Mouse (Mus musculus) retina, postnatal 1 day (tissue): ENCODE measurements around the gene Brd2.

Experiments used
- DNase-seq: peaks from one replicate; pipeline ENCODE4 v3.0.0-alpha.2; 2012

Brd2 gene

DNA sequence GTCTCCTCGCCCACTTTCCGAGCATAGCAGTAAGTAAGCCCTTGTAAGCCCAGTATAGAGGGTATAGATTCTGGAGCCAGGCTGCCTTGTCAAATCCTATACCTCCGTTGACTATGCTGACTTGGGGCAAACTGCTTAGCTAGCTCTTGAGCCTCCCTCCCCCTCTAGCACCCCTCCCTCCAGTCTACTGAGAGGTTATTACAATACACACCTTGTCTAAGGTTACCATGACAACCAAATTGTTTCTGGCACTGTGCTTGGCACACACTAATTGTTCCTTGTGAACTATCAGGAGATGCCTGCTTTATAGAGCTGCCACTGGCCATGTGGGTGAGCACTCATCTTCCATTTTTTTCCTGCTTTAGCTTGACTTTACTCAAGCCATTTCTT, 12.6 kb downstream of the Brd2 start:
- peak; percentile 45 for DNase-seq

DNA sequence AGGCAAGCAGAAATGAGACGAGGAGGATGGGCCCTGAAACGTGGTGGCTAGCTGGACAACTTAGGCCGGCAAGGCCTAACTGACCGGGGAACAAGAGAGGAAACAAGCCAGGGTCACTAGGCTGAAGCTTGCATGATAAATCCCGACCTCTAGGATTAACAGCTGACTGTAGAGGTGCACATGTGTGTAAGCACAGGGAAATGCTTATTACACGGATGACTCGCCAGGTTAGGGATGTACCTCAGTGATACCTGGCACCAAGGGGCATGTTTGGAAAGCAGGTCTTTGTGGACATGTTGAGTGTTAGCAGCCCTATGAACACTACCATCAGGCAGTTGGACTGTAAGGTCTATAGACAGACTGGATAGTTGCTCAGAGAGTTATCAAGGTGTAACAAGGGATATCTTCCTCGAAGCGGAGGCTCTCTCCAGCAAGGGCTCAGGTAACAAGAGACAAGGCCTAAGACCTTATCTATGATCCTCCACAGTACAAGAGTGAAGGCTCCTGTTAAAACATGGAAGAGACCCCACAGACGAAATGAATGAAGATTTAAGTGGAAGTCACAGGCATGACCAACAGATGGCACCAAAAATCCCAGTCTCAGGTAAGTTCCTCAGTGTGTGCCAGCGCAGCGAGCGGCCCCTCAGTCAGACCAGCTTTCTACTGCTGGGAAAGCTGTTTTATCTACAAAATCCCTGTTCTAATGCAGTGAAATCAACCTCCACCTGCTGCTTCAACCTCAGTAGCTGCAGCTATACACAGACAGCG, 13.2 kb downstream of the Brd2 start:
- DNase-seq = no peak

DNA sequence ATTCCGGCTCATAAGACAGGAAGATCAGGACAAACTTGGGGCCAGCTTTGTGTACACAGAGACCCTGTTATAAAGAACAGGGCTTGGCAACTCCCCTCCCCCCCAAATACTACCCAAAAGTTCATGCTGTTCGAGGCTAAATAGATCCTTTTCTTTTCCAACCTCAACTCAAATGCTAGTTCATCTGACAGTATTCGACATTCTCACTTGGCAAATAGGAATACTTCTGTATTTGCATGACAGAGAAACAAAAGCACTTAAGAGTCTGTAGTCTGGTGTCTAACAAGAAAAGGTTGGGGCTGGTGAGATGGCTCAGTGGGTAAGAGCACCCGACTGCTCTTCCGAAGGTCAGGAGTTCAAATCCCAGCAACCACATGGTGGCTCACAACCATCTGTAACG, 14.0 kb downstream of the Brd2 start:
- DNase-seq = no peak

DNA sequence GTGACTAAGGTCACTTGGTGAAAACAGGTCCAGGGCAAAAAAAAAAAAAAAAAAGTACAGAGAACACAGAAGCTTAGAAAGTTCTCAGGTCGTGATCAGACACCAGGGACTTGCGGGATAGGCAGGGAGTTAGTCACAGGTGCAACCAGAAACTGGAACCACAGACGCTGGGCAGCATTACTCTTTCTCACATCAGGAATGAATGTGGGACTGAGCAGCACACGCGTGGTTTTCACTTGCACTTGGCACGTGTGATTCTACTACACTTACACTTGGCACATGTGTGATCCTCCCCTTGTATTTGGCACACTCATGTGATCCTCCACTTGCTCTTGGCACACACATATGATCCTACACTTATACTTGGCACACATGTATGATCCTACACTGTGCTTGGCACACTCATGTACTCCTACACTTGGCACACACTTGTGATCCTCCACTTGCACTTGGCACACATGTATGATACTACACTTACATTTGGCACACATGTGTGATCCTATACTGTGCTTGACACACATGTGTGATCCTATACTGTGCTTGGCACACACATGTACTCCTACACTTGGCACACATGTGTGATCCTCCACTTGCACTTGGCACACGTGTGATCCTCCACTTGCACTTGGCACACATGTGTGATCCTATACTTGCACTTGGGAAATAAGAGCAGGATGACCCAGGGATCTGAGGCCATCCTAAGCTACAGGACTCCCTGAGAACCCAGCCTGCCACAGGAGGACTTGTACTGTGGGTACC, 15.1 kb downstream of the Brd2 start:
- DNase-seq = no peak

DNA sequence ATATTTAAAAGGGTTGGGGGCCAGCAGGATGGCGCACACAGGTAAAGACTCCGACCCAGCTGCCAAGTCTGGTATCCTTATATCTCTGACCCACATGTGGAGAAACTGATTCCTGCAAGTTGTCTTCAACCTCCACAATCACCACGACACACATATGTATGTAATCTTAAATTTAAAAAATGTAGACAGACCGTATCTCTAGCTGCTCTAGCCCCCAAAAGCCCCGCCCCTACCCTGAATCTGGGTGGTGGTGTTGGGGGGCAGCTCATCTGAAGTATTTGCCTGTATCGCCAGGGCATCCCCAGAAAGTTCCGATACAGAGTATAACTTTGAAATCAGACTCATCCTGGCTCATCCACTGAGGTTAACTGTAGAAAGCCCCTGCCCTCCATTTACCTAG, 15.9 kb downstream of the Brd2 start:
- DNase-seq = no peak

DNA sequence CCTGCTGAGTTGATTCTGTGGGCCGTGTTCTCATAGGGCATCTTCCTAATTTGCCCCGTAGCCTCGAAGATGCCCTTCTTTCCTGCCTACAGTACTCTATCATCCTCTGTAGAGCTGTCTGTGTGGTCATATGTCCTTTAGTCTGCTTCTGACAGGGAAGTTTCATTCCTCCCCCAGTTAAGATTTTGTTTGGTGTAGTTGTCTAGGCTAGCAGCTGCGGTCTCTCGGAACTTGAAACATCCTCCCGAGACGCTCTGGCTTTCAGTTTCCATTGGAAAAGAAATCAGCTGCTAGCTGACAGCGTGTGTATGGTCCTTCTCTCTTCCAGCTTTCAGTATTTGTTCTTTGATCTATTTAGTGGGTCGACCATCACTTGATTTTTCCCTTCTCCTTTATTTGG, 17.6 kb downstream of the Brd2 start:
- DNase-seq = no peak

DNA sequence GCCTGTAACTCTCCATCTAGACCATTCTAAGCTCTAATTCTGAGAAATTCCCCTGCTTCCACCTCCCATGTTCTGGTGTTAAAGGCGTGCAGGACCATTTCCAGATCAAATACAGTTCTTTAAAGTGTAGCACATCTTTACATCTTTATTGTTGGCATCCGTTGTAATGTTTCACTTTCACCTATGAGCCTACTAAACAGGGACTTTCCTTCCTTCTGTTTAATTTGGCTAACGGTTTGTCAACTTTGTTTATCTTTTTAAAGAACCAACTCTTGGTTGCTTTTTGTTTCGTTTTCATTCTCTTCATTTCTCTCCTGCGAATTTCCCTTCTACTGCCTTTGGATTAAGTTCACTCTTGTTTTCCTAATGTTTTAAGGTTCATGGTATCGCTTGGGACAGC, 19.6 kb downstream of the Brd2 start:
- DNase-seq = no peak

DNA sequence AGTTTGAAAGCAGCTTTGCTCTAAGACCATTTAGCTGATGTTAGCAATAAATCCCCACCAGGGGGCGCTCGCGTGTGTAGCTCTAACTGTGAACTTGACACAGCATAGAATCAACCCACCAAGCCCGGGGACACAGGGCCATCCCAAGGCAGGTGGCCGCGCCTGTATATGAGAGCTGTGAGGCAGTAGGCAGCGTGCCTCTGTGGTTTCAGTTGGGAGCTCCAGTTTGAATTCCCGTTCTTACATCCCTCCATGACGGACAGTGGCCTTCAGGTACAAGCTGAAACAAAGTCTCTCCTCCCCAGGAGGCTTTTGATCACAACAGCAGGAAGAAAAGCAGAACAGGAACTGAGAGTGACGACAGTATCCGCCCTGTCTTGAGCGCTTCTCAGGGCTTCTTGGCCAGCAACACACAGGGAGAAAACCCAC, 20.8 kb downstream of the Brd2 start:
- DNase-seq = peak; percentile 95

DNA sequence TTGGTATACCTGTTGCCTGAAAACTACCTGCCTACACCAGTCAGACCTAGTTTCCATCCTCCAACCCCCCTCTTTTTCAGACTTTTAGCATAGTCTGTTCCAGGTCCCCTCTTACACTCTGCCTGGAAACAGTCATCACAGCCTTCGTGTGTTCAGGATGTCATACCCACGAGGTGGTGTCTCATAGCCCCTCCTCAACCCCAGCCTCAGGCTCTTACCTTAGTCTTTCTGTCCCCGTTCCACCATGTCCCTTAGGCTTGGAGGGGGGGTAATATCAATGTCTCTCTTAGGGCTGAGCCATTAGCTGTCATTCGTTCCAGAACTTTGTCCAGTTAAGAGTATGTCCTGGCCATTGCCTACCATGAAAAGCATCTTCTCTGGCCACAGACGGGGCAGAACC, 21.2 kb downstream of the Brd2 start:
- DNase-seq = no peak

DNA sequence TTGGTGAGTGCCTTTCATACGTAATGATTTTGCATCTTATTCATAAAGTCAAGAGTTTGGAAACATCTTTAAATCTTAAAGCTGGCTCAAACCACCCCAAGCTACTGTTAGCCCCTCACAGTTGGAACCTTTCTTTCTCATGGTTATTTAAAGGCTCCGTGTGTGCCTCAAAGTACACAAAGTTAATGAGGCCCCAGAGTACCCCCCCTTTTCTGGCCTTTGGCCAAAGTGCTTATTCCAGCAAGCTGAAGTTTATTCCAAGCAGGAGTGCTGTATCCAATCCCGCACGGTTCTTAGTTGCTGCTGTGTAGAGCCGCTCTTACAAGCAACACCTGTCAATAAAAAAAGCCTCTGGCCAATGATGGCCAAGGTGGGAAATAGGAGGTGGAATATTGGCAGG, 22.9 kb downstream of the Brd2 start:
- DNase-seq = no peak

DNA sequence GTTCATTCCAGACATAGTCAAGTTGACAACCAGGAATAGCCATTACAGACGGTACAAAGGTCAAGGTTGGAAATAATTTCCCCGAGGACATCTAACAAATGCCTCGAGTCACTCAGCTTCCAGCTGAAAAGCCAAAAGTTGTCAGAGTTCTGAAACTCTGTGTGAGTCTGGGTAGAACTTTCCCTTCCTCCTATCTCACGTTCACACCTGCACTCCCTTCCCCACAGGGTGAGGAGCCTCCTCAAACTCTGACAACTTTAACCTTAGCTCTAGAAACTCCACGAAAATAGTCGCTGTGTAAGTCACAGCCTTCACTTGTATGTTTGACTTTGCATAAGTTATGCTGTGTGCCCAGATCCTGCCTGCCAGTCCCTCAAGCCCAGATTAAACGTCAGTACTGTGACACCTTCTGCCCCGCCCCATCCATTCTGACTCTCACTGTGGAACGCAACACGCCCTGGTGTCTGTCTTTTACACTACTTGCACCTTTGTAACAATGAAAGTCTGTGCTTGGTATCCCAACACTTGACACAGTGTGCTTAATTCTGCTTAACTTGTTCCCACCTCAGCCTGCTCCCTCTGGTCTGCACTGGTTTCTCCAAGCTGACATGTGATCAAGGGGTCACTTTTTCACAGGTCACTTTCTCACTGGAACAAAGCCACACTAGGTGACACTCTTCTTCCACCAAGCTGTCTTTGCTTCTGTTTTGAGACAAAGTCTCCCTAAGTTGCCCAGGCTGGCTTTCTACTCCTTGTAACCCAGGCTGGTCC, 23.5 kb downstream of the Brd2 start:
- DNase-seq = no peak

DNA sequence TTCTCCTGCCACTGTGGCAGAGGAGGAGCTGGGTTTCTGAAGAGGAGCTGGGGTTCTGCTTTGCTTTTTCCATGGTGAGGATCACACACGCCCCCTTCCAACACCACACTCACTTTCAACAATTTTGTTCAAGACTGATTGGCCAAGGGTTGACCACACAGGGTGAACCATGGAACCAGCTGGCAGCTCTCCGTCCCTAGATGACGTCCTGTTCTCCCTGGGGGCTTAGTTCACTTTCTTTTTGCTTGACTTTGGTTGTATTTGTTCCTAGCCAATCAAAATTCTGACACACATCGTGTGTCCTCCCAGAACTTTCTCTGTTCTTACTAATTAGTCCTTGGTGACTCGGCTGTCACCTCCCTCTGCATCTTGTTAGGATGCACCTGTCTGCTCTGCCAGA, 25.2 kb downstream of the Brd2 start:
- no peak for DNase-seq

DNA sequence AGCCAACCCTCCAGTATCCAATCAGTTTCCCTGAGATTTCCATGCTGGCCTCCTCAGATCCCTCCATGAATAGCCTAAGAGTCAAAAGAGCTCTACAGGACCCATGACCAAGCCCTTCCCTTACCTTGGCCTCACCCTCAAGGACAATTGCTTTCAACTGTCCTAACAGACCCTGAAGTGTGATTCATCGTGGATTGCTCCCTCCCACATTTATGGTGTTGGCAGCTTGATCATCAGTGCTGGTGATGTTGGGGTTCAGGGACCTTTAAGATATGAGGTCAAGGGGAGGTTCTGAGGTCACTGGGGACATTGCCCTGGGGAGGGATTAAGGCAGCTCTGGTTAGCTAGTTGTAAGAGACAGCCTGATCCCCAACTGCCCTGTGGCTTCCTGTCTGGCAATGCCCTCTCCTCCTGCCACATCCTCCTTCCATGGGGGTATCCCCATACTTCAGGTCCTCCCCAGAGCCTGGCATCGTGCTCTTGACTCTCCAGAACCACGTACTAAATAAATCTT, 25.9 kb downstream of the Brd2 start:
- no peak for DNase-seq

DNA sequence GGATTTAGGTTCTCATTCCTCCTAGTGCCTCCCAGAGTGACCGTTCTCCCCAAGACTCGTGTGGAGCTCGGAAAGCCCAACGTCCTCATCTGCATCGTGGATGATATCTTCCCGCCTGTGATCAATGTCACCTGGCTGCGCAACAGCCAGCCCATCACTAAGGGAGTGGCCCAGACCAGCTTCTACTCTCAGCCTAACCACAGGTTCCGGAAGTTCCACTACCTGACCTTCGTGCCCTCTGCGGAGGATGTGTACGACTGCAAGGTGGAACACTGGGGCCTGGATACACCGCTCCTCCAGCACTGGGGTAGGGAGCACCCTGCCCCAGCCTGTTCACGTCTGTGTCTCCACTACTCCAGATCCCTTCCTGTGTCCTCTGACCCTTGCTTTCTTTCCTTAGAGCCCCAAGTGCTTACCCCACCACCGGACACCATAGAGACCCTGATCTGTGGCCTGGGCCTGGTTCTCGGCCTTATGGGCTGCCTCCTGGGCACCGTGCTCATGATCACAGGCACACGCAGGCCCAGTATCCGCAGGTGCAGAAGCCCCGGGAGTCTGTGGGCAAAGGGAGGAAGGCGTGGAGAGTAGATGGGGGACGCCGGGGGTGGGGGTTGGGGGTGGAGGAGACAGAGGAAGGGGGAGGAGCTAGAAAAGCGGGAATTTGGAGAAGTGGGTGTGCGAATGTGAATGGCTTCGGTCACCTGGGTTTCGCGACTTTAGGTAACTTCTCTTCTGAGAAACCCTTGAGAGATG, 28.0 kb downstream of the Brd2 start:
- no peak for DNase-seq

DNA sequence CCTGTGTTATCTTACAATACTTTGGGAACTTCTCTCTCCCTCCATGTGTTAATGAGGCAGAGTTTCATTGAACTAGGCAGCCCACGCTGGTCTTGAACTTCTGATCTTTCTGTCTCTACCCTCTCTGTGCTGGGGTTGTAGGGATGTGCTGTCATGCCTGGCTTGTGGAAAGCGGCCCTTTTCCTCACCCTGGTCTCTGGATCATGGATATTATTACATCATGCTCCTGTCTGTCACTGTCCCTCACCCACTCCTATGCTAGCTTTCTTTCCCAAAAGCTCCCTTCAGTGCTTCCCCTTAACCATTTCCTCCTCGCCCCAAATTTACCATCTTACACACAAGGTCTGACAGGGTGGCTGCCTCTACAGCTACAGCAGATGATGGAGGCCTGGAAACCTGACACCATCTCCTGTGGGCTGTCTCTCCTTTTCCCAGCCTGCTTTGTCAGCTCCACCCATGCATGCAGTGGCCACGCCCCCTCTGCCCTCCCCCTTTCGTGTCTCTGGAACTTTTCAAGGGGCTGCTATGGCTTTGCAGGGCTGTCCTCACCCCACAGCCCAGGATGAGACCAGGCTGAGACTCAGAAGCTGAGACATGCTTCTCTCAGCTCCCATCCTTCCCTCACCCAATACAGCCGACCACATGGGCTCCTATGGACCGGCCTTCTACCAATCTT, 29.1 kb downstream of the Brd2 start:
- DNase-seq = peak; percentile 67

DNA sequence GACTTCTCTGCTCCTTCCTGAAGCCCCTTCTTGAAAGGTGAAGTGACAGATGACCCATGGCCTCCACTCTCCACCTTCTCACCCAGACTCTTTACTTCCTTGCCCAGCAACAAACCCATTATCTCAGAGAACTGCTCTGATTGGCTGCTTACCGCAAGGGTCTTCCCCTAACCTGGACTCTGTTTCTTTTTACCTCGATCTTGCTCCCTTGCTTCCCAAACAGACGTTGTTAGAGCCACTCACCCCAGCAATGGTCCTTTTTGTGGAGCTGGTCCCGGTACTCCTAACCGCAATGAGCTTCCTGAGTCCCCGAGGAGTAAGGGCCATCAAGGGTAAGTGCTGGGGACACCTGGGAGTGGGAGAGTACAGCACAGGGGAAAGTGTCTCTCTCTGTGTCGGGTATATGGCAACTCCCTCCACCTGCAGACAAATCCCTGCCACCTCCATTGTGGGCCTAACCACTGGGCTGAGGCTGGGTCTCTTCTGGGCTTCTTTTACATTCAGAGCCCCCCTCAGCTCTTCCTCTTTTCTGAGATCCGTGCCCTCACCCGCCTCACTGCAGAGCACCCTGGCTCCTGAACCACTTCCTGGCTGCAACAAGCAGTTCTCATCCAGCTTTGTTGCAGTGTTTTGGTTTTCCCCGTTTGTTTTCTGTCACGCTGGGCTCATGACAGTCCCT, 30.1 kb downstream of the Brd2 start, which contains the start of gene H2-Oa:
TSS of gene H2-Oa (plus strand) at position 144 of the 679 bp plus-strand sequence.
- DNase-seq = no peak

DNA sequence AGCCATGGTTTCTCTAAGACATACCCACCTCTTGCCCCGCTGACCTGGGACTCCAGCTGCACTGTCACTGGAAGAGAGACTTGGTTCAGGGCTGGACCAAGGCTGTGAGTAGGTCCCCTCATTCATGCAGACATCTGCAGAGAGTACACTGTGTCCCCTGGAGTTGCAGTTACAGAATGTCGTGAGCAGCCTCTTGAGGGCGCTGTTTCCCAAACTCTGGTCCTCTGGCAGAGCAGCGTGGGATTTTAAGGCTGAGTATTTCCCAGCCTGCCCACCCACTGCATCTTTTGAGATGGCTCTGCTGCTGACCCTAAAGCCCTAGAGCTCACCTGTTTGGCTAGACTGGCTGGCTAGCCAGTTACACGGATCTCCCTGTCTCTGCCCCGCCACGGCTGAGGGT, 31.5 kb downstream of the Brd2 start:
- peak; percentile 47 for DNase-seq

DNA sequence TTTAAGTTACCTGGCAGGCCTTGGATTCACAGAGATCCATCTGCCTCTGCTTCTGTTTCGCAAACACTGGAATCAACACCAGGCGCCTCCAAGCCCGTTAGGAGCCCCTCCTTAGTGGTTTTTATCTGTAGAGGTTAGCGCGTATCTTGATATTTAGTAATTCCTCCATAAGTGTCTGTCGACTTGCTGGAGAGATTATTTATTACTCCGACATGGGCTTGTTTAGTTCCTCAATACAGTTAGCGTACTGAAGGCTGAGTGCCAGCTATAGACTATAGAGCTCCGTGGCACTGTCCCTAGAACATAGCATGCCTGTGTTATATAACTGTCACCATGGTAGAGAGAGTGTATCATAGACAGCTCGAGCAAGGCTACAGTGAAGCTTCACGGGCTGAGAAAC, 34.3 kb downstream of the Brd2 start:
- DNase-seq = no peak

DNA sequence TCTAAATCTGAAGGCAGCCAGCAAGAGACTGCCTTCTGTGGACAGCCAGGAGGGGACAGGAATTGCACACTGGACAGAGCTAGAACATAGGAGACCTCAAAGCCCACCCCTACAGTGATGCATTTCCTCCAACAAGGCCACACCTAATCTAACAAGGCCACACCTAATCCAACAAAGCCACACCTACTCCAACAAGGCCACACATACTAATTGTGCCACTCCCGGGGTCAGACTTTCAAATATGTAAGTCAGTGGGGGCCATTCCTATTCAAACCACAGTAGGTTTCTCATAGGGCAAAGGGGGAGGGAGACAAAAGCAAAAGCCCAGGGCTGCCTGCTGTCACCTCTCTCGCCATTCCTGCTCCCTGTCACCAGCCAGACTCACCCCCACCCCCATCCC, 35.0 kb downstream of the Brd2 start:
- no peak for DNase-seq

DNA sequence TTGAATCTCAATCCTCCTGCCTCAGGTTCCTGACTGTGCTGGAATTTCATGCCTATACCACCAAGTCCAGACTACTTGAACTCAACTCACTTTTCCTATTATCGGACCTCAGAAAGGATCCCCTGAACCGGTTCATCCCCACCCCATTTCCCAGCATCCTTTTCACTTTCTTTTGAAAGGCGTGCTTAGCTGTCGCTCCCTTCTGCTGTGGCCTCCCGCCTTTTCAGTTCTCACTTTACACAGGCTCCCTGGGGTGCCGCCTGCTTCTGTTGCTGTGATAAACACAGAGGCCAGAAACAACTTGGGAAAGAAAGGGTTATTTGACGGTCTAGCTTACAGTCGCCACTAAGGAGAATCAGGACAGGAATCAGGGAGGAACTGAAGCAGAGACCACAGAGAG, 39.3 kb downstream of the Brd2 start:
- peak; percentile 50 for DNase-seq

DNA sequence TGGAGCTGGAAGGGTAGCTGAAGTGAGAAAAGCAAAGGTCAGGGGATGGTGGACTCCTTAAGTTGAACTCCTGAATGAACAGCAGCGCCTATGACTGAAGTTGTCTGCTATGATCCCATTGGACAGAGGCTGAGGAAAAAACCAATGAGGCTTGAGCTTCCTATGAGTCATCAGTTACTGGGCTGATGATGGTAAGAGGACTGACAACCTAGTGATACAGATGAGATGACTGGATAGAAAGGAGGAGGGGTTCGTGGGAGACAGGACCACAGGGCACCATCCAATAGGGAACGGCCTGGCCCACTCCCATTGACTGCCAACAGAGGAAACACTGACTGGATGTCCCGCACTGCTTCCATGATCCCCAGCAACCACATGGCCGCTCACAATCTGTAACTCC, 42.8 kb downstream of the Brd2 start:
- peak; percentile 73 for DNase-seq

DNA sequence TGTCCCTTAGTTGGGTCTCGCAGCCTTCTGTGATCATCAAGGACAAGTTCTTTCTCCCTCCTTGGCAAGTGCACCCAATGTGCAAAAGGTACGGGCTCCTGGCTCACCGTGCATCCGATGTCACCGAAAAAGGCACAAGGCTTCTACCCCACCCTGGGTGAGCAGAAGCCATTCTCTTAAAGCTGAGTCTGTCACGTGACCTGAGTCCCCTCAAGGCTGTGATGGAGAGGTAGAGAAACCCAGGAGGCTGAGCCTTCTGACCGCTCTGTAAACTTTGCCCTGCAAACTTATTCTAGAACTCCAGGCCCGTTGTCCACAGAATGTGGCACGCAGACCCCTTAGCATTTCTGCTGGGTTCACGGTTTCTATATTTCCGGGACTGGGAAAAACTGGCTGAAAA, 43.4 kb downstream of the Brd2 start:
- DNase-seq = no peak
